Mouse (Mus musculus) cortical plate, adult 2 months (tissue): ENCODE results near the gene Pom121.

ENCODE experiments used
- CTCF ChIP-seq: fragments of 200-500 bp; IDR thresholded peaks from 2 replicates; pipeline ENCODE4 v1.5.1; 2011; ENCODE audit warnings: mild to moderate bottlenecking, control low read depth, low read length; ENCODE audit not compliant: insufficient read depth; ENCODE audit errors: extremely low read depth
- POLR2A ChIP-seq: fragments of 200-500 bp; IDR thresholded peaks from 2 replicates; pipeline ENCODE4 v1.6.1; 2011; ENCODE audit warnings: mild to moderate bottlenecking, low read length, control low read depth; ENCODE audit not compliant: insufficient read depth; ENCODE audit errors: extremely low read depth

DNA sequence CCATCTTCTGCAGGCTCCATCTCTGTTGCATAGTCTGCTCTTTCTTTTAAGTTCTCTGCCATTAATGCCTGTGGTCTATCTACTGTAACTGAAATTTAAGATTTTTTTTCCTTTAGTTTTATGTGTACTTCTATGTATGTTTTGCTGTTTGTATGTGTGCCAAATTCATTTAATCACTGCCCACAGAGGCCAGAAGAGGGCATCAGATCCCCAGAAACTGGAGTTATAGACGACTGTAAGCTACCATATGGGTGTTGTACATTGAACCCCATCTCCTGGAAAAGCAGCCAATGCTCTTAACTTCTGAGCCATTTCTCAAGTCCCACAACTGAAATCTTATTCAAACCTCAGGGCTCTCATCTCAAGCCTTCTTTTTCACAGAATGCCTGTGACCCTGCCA, 47.9 kb downstream of the Pom121 start:
- TF ChIP-seq CTCF (peak; percentile 29; the same call in 1 of the 2 replicates), POLR2A (no peak)
